Mouse (Mus musculus) lung, embryonic 16.5 days (tissue): ENCODE measurements at regions not wholly inside any gene's neighbourhood (a gene's known extent, or its start where the extent isn't known, plus 50 kb on each side); places are given as distances from the start of the nearest gene placed in this dataset.

Experiments
- ATAC-seq: fragments of 200-750 bp; cut with Nextera tagmentation; 2 replicates; pipeline ENCODE4 v1.8.0; 2017; ENCODE audit warnings: low read depth, mild to moderate bottlenecking, moderate library complexity
- H3K27ac ChIP-seq: fragments of 300-500 bp; sonication (generic); 2 replicates; pipeline ENCODE4 v1.5.1; 2014; ENCODE audit warnings: mild to moderate bottlenecking, control low read depth, low read length
- H3K27me3 ChIP-seq: fragments of 300-500 bp; sonication (generic); 2 replicates; pipeline ENCODE4 v1.6.1; 2014; ENCODE audit warnings: low read depth, low read length, mixed read lengths; ENCODE audit not compliant: control insufficient read depth, insufficient read depth
- H3K36me3 ChIP-seq: fragments of 300-500 bp; sonication (generic); 2 replicates; pipeline ENCODE4 v1.6.1; 2014; ENCODE audit warnings: low read length; ENCODE audit not compliant: control insufficient read depth, insufficient read depth
- H3K4me1 ChIP-seq: fragments of 300-500 bp; sonication (generic); replicated peaks from 2 replicates; pipeline ENCODE4 v1.6.1; 2014; ENCODE audit warnings: low read length, mixed read lengths; ENCODE audit not compliant: control insufficient read depth, insufficient read depth
- H3K4me2 ChIP-seq: fragments of 300-500 bp; sonication (generic); 2 replicates; pipeline ENCODE4 v1.6.1; 2014; ENCODE audit warnings: low read depth, low read length, control low read depth
- H3K4me3 ChIP-seq: fragments of 300-500 bp; sonication (generic); 2 replicates; pipeline ENCODE4 v1.5.1; 2014; ENCODE audit warnings: mild to moderate bottlenecking, low read length, control low read depth
- H3K9ac ChIP-seq: fragments of 300-500 bp; sonication (generic); 2 replicates; pipeline ENCODE4 v1.6.1; 2014; ENCODE audit warnings: low read length, control low read depth
- H3K9me3 ChIP-seq: fragments of 300-500 bp; sonication (generic); 2 replicates; pipeline ENCODE4 v1.6.1; 2016; ENCODE audit warnings: low read length; ENCODE audit not compliant: control insufficient read depth
- WGBS: fragments of 180-500 bp; shearing (Covaris S2); extraction: QIAGEN DNeasy Blood & Tissue Kit; methylation state at CpG from one replicate; pipeline ENCODE4 v1.1.7; 2014; 5-methylcytosine and 5-hydroxymethylcytosine counted together

DNA sequence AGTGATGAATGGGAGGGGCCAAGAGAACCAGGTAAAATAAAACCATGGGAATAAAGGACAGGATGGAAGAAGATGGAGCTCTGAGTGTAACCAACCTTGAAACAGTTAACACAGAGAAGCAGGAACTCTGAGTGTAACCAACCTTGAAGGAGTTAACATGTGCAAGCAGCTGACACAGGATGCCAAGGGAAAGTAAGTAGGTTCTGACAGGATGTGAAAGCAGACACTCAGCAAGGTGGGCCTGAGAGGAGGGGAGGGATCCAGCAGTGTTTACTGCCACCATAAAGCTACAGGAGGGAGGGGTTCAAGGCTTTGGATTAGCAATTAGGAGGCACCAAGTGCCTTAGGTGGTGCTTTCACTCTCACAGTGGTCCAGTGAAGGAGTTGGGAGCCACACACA is 213.3 kb downstream of the Gm21750 start:
- no peaks in the 10 kb centered on the region for H3K9me3 ChIP-seq
- no peaks in the 10 kb centered on the region for H3K27me3 ChIP-seq
- no peaks in the 10 kb centered on the region for H3K36me3 ChIP-seq
- no peaks in the 10 kb centered on the region for H3K4me1 ChIP-seq
- no peak overlapping the region for H3K4me3 ChIP-seq
- ATAC-seq: no peak
- no peak overlapping the region for H3K9ac ChIP-seq
- no peak overlapping the region for H3K4me2 ChIP-seq
- H3K27ac ChIP-seq: no peak overlapping the region

DNA sequence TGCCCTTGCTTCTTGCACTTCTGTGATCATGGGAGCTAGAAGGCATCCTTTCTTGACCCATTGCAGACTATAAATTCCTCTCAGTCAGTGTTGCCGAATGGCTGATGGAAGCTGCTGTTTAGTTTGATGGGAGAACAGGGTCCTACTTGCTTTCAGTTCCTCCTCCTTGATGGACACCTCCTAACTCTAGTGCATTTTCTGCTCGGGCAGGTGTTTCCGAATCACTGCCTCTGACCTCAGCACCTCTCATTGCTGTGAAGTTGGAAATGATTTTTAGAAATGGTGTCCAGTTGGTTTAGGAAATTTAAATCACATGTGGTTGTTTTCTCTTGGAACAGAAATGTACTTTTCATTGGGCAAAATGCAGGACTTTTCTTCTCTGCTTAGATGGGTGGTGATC is 214.9 kb downstream of the Gm21750 start:
- Histone ChIP-seq H3K27me3 (no peaks in the 10 kb centered on the region), H3K9me3 (no peaks in the 10 kb centered on the region), H3K4me1 (no peaks in the 10 kb centered on the region), H3K9ac (no peak overlapping the region), H3K27ac (no peak overlapping the region), H3K4me2 (no peak overlapping the region), H3K4me3 (no peak overlapping the region), H3K36me3 (no peaks in the 10 kb centered on the region)
- WGBS: 81% methylated on average over 3 of the region's 3 CpGs
- ATAC-seq: no peak

DNA sequence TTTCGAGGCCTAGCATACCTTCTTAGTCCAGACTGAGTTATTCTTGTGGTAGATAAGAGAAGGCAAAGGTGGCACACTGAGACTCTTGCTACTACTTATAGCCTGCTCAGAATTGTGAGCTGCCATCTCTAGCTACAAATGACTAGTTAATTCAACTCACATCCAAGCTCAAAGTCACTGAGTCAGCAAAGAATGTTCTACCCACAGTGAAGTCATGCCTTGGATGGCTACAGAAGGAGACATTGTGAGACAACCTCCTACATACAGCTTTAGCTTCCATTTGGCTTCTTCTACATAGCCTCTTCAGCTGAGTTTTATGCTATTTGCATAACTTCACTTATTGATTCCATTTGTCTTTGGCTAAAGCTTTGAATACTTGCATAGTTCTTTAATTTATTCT is 217.2 kb downstream of the Gm21750 start:
- no peak overlapping the region for H3K4me3 ChIP-seq
- no peak overlapping the region for H3K27ac ChIP-seq
- no peaks in the 10 kb centered on the region for H3K4me1 ChIP-seq
- H3K4me2 ChIP-seq: no peak overlapping the region
- 67% methylated on average over 1 of the region's 1 CpGs for WGBS
- H3K27me3 ChIP-seq: no peaks in the 10 kb centered on the region
- H3K36me3 ChIP-seq: no peaks in the 10 kb centered on the region
- no peak for ATAC-seq
- no peak overlapping the region for H3K9ac ChIP-seq
- H3K9me3 ChIP-seq: no peaks in the 10 kb centered on the region

DNA sequence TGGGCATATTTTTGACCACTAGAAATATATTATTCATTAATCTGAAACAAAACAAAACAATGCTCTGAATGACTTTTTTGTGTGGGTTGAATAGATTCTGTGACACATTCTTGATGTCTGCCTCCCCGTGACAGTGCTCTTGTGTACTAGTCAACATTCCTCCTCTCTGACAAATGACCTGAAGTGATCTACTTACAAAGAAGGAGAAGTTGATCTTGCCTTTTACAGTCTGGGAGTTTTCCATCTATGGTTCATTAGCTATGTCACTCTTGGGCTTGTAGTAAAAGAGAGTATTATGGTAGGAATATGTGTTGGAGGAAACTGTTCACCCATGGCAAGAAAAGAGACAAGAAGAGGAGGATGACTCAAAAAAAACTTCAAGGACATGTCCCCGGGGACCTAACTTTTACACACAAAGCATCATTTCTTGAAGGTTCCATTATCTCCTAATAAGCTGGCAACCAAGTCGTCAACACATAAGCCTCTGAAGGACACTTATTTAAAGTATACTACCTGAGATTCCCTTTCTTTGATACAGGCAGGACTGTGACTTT is 217.9 kb downstream of the Gm21750 start:
- Histone ChIP-seq H3K4me2 (no peak overlapping the region), H3K4me3 (no peak overlapping the region), H3K27ac (no peak overlapping the region), H3K9me3 (no peaks in the 10 kb centered on the region), H3K36me3 (no peaks in the 10 kb centered on the region), H3K27me3 (no peaks in the 10 kb centered on the region), H3K4me1 (no peaks in the 10 kb centered on the region), H3K9ac (no peak overlapping the region)
- no peak for ATAC-seq
- 78% methylated on average over 3 of the region's 3 CpGs for WGBS

DNA sequence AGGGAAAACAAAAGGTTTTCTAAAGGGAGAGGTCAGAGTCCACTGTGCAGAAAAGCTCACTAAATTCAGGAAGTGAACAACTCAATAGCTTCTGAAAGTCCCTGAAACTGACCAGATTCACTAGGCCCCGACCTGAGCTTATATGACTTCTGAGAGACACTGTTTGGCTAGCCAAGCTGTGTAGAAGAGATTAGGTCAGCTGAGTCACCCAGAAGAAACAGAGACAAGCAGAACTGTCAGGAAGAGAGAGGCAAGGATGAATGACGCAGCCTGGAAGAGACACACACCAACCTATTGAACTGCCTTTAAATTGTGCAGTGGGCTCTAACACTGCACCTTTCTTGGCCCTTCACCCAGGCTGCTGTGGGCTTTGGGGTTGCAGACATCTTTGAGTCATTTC is 230.4 kb downstream of the Gm21750 start:
- Histone ChIP-seq H3K36me3 (no peaks in the 10 kb centered on the region), H3K9me3 (no peaks in the 10 kb centered on the region), H3K27me3 (no peaks in the 10 kb centered on the region), H3K4me3 (no peak overlapping the region), H3K27ac (no peak overlapping the region), H3K4me2 (no peak overlapping the region), H3K4me1 (no peaks in the 10 kb centered on the region), H3K9ac (no peak overlapping the region)
- ATAC-seq: no peak
- 71% methylated on average over 2 of the region's 2 CpGs for WGBS

DNA sequence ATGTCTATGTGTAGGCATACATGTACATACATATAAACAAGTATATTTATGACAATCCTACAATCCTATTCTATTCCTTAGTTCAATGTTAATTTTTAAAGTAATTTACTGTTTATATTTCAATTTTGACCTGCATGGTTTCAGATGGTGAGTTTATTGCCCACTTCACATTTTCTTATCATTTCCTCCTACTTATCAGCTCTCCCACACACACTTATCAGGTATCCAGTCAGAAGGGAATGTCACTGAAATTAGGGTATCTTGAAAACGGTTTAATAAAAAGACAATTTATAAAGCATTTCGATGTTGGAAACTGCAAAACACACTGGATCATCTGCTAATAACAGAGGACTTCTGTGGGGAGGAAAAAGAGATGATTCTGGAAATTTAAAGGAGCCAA is 233.8 kb downstream of the Gm21750 start:
- Histone ChIP-seq H3K27me3 (no peaks in the 10 kb centered on the region), H3K4me2 (no peak overlapping the region), H3K9ac (no peak overlapping the region), H3K4me1 (no peaks in the 10 kb centered on the region), H3K27ac (no peak overlapping the region), H3K4me3 (no peak overlapping the region), H3K36me3 (no peaks in the 10 kb centered on the region), H3K9me3 (no peaks in the 10 kb centered on the region)
- no peak for ATAC-seq
- 48% methylated on average over 2 of the region's 2 CpGs for WGBS

DNA sequence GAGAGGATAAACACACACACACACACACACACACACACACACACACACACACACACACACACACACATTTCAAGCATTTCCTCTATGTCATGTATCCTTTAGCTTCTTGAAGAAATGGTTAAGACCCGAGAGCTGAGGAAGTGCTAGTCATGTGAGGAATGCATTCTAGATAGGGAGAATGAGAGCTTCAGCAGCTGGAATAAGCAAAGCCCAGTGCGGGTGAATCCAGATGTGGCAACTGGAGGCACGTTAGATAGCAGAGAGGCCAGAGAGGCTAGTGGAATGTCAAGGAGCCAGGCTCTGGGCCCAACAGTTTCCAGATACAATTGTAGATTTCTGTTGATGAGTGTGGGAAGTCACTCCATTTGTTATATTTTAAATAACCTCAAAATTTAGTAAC is 234.2 kb downstream of the Gm21750 start:
- ATAC-seq: no peak
- 22% methylated on average over 3 of the region's 3 CpGs for WGBS
- Histone ChIP-seq H3K4me3 (no peak overlapping the region), H3K27ac (no peak overlapping the region), H3K9ac (no peak overlapping the region), H3K27me3 (no peaks in the 10 kb centered on the region), H3K4me2 (no peak overlapping the region), H3K36me3 (no peaks in the 10 kb centered on the region), H3K9me3 (no peaks in the 10 kb centered on the region), H3K4me1 (no peaks in the 10 kb centered on the region)

DNA sequence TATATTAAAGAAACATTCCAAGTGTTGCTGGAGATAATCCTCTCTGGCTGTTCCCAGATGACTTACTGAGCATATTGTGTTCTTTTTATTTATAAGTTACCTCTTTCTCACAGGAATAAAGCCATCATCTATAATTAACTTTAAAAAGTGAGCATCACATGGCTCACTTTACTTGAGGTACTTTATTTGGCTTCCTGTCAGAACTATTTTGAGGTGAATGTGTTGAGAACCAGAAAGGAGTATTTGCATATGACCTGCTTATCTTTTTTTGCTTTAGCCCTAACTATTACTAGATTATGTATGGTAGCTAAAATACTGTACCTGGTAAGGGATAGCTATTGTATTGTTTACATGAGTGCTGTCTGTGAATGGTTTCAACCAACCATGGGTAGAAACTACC is 238.1 kb downstream of the Gm21750 start:
- no peaks in the 10 kb centered on the region for H3K4me1 ChIP-seq
- no peak overlapping the region for H3K4me3 ChIP-seq

DNA sequence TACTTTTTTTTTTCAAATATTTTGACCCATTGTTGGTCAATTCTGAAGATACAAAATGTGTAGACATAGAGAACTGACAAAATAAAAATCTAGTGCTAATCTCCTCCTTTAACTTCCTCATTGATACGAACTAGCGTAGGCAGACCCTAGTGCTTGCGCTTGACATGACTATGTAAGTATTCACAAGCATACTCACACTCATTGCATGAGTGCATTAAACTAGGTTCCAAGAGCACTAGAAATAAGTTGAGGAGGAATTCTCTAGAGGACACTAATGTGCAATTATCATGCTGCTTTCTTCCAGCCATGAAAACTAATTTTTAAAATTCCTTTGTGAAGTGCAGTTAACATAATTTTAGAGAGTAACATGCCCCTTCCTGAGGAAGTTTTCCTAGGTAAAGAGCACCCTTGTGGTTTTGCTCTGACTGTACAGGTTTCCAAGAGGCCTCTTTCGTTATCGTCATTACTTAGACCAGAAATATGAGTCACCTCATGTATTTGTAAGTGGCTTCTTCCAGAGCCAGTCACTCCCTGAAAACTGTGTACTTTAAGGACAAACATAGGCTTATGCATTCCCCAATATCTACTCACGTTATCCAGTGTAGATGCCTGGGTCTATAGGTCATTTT is 241.2 kb downstream of the Gm21750 start:
- H3K36me3 ChIP-seq: no peaks in the 10 kb centered on the region
- no peak overlapping the region for H3K27ac ChIP-seq
- H3K4me2 ChIP-seq: no peak overlapping the region
- 69% methylated on average over 6 of the region's 6 CpGs for WGBS
- H3K27me3 ChIP-seq: no peaks in the 10 kb centered on the region
- no peak overlapping the region for H3K9ac ChIP-seq
- H3K4me3 ChIP-seq: no peak overlapping the region
- H3K9me3 ChIP-seq: no peaks in the 10 kb centered on the region
- ATAC-seq: peak; percentile 34; the same call in 1 of the 2 replicates
- H3K4me1 ChIP-seq: no peaks in the 10 kb centered on the region

More for the DNA sequence above, 238.1 kb downstream of the Gm21750 start:
- H3K36me3 ChIP-seq: no peaks in the 10 kb centered on the region
- no peaks in the 10 kb centered on the region for H3K27me3 ChIP-seq
- H3K9me3 ChIP-seq: no peaks in the 10 kb centered on the region
- no peak overlapping the region for H3K27ac ChIP-seq
- ATAC-seq: no peak
- H3K4me2 ChIP-seq: no peak overlapping the region
- no peak overlapping the region for H3K9ac ChIP-seq
